Mouse (Mus musculus) cerebellum, adult 2 months (tissue): ENCODE measurements at regions not wholly inside any gene's neighbourhood (a gene's known extent, or its start where the extent isn't known, plus 50 kb on each side); places are given as distances from the start of the nearest gene placed in this dataset.

ENCODE experiments used
- DNase-seq, 2 experiments: peaks; one replicate each; pipeline ENCODE4 v3.0.0; 2021
- H3K27ac ChIP-seq: fragments of 200-500 bp; 2 replicates; pipeline ENCODE4 v1.5.1; 2012; ENCODE audit warnings: low read length, control low read depth, inconsistent platforms; ENCODE audit not compliant: insufficient read depth
- H3K27me3 ChIP-seq: fragments of 200-500 bp; 2 replicates; pipeline ENCODE4 v1.6.1; 2012; ENCODE audit warnings: inconsistent platforms, mild to moderate bottlenecking, low read length, moderate library complexity; ENCODE audit not compliant: control insufficient read depth, insufficient read depth
- H3K4me1 ChIP-seq: fragments of 200-500 bp; 2 replicates; pipeline ENCODE4 v1.6.1; 2011; ENCODE audit warnings: low read length; ENCODE audit not compliant: control insufficient read depth, insufficient read depth
- H3K4me3 ChIP-seq: fragments of 200-500 bp; replicated peaks from 2 replicates; pipeline ENCODE3; 2011; ENCODE audit warnings: mild to moderate bottlenecking, low read depth, low read length, control low read depth; ENCODE audit not compliant: insufficient read depth
- CTCF ChIP-seq: fragments of 200-500 bp; IDR thresholded peaks from 2 replicates; pipeline ENCODE4 v1.5.1; 2011; ENCODE audit warnings: low read depth, mild to moderate bottlenecking, control low read depth, low read length, moderate library complexity, borderline replicate concordance; ENCODE audit not compliant: insufficient read depth
- POLR2A ChIP-seq: fragments of 200-500 bp; IDR thresholded peaks from 2 replicates; pipeline ENCODE4 v1.6.1; 2011; ENCODE audit warnings: low read length, control low read depth, borderline replicate concordance; ENCODE audit not compliant: insufficient read depth
- WGBS: fragments of 180-500 bp; shearing (Covaris S2); methylation state at CpG from one replicate; pipeline ENCODE4 v1.1.7; 2018; 5-methylcytosine and 5-hydroxymethylcytosine counted together

- 54% methylated on average over 5 of the region's 5 CpGs for WGBS
- no peak for DNase-seq
- no peak for TF ChIP-seq POLR2A
- Histone ChIP-seq H3K4me3 (no peak overlapping the region), H3K27me3 (no peaks in the 10 kb centered on the region), H3K4me1 (no peaks in the 10 kb centered on the region), H3K27ac (no peak overlapping the region)
Measured at GRCm38 (mm10) chr1:136693421-136693820, 68.7 kb downstream of the Zfp281 start.

DNA sequence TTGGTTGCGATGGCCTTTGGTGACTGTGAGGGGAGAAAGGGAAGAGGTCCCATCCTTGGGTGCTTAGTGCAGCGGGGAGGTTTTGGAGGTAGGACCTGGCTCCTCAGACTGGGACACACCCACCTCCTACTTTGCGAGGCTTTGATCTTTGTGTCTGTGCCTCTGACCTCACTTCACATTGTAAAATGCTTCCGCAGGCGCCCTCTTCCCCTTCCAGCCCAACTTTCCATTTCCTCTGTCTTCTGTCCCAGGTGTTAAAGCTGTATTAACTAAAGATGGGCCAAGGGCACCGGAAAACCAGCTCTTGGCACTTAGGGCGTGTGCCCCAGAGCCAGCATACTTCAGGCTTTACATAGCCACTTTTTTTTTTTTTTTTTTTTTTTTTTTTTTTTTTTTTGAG, 70.3 kb downstream of the Zfp281 start:
- TF ChIP-seq CTCF, result no peak
- TF ChIP-seq POLR2A, result no peak
- Histone ChIP-seq H3K4me3 (no peak overlapping the region), H3K4me1 (no peaks in the 10 kb centered on the region), H3K27ac (no peak overlapping the region), H3K27me3 (no peaks in the 10 kb centered on the region)
- DNase-seq, result no peak
- 89% methylated on average over 7 of the region's 7 CpGs for WGBS

GRCm38 (mm10) chr1:136696077-136696641, 71.5 kb downstream of the Zfp281 start:
- no peak for DNase-seq
- no peak overlapping the region for H3K4me3 ChIP-seq
- no peaks in the 10 kb centered on the region for H3K27me3 ChIP-seq
- H3K4me1 ChIP-seq, result no peaks in the 10 kb centered on the region
- TF ChIP-seq CTCF, result no peak
- WGBS, result 38% methylated on average over 19 of the region's 19 CpGs
- H3K27ac ChIP-seq, result no peak overlapping the region

GRCm38 (mm10) chr1:136698454-136699152, 73.9 kb downstream of the Zfp281 start:
- Histone ChIP-seq H3K27ac (no peak overlapping the region), H3K4me1 (no peaks in the 10 kb centered on the region), H3K4me3 (no peak overlapping the region), H3K27me3 (no peaks in the 10 kb centered on the region)
- DNase-seq, result no peak
- no peak for TF ChIP-seq POLR2A
- TF ChIP-seq CTCF, result no peak
- 44% methylated on average over 9 of the region's 9 CpGs for WGBS

DNA sequence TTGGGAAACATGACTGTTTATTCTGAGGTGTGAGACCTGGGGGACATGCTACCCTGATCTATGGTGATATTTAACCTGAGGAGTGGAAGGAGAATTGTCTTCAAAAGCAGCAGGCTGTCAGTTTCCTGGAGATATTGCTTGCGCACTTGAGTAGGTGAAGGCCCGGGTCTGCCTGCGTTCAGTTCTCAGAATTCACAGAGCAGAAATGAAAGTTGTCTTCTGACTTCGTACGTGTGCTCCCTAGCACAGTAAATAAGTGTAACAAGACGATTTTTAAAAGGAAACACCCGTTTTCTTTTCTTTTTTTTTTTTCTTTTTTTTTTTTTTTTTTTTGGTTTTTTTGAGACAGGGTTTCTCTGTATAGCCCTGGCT, 74.4 kb downstream of the Zfp281 start:
- Histone ChIP-seq H3K27ac (no peak overlapping the region), H3K27me3 (no peaks in the 10 kb centered on the region), H3K4me3 (no peak overlapping the region), H3K4me1 (no peaks in the 10 kb centered on the region)
- no peak for DNase-seq
- TF ChIP-seq CTCF (no peak), POLR2A (no peak)
- WGBS, result 84% methylated on average over 7 of the region's 7 CpGs

GRCm38 (mm10) chr1:136699571-136699970, 74.9 kb downstream of the Zfp281 start:
- TF ChIP-seq CTCF (no peak), POLR2A (no peak)
- no peak overlapping the region for H3K4me3 ChIP-seq
- DNase-seq, result no peak
- H3K4me1 ChIP-seq, result no peaks in the 10 kb centered on the region
- no peaks in the 10 kb centered on the region for H3K27me3 ChIP-seq
- H3K27ac ChIP-seq, result no peak overlapping the region
- WGBS, result 89% methylated on average over 8 of the region's 8 CpGs

- H3K4me3 ChIP-seq, result no peak overlapping the region
- TF ChIP-seq POLR2A, result no peak
- no peak for TF ChIP-seq CTCF
- 40% methylated on average over 5 of the region's 5 CpGs for WGBS
- H3K4me1 ChIP-seq, result no peaks in the 10 kb centered on the region
- no peaks in the 10 kb centered on the region for H3K27me3 ChIP-seq
- no peak overlapping the region for H3K27ac ChIP-seq
- no peak for DNase-seq
Measured at GRCm38 (mm10) chr1:136704139-136704538, 79.4 kb downstream of the Zfp281 start.

DNA sequence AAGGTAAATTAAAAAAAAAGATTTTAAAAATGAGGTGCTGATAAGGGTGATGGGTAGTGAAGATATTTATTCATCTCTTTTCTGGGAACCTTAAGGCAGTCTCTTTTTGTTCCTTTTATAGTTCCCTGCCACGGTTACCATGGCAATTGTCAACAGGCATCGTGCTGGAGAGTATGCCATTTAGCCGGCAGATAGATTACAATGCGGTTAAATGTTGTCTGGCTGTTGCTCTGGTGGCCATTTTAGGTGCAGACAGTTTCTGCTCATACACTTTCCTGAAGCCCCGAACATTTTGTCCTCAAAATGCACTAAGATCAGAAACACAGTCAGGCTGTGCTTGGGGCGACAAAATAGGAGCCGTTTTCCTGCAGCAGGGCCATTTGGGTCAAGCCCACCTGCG, 81.8 kb downstream of the Zfp281 start:
- Histone ChIP-seq H3K27ac (no peak overlapping the region), H3K4me3 (no peak overlapping the region), H3K27me3 (no peaks in the 10 kb centered on the region; the same call in 1 of the 2 replicates), H3K4me1 (no peaks in the 10 kb centered on the region)
- no peak for TF ChIP-seq POLR2A
- no peak for TF ChIP-seq CTCF
- WGBS, result 48% methylated on average over 8 of the region's 8 CpGs
- DNase-seq, result no peak

DNA sequence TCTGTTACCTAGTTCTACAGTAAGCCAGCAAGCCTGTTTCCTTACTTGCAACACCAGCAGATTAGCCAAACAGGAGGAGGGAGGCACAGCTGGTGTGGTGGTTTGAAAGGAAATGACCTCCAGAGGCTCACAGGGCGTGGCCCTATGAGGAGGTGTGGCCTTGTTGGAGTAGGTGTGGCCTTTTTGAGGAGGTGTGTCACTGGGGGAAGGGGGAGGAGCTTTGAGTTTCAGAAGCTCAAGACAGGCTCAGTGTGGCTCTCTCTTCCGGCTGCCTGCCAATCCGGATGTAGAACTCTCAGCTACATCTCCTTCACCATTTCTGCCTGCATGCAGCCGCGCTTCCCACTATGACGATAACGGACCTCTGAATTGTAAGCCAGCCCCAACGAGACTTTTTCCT, 82.7 kb downstream of the Zfp281 start:
- 90% methylated on average over 8 of the region's 8 CpGs for WGBS
- DNase-seq, result no peak
- TF ChIP-seq POLR2A, result no peak
- TF ChIP-seq CTCF, result no peak
- H3K4me3 ChIP-seq, result no peak overlapping the region
- H3K4me1 ChIP-seq, result no peaks in the 10 kb centered on the region
- H3K27ac ChIP-seq, result no peak overlapping the region
- H3K27me3 ChIP-seq, result no peaks in the 10 kb centered on the region; the same call in 1 of the 2 replicates
